Mouse (Mus musculus): ENCODE results near the gene Adgrl2. TPM values are rescaled to one million over a fixed set of nuclear protein-coding genes. Genes with fewer than 3 reads are reported as not detected.

Gene Adgrl2
- total and polyA plus RNA-seq, 3 experiments = not detected

GRCm38 (mm10) chr3:148832001-148832400 lies 158.4 kb downstream of the Adgrl2 start:
- DNase-seq (ENCODE audit: low read depth, low spot score) = no peak
- no peaks in the 10 kb centered on the region for H3K79me2 ChIP-seq (ENCODE audit: control insufficient read depth, insufficient read depth, low read length, poor library complexity)
- H3K9me3 ChIP-seq (replicated peaks; ENCODE audit: insufficient read depth, low read length) = no peaks in the 10 kb centered on the region
- no peak overlapping the region for H3K9ac ChIP-seq (ENCODE audit: control insufficient read depth, low read depth, low read length, poor library complexity, severe bottlenecking)
- no peak overlapping the region for H3K4me3 ChIP-seq (ENCODE audit: control insufficient read depth in 1 of 2, insufficient read depth in 1 of 2, low read depth in 2 of 2, low read length in 2 of 2)
- no peak overlapping the region for H3K27ac ChIP-seq (ENCODE audit: control insufficient read depth, low read depth, low read length)
- H3K27me3 ChIP-seq (ENCODE audit: control insufficient read depth in 1 of 2, insufficient read depth in 2 of 2, low read length in 2 of 2) = no peaks in the 10 kb centered on the region
- no peaks in the 10 kb centered on the region for H3K4me1 ChIP-seq (ENCODE audit: control insufficient read depth in 1 of 2, insufficient read depth in 2 of 2, low read length in 2 of 2)
- H3K36me3 ChIP-seq (ENCODE audit: control insufficient read depth in 1 of 2, insufficient read depth in 2 of 2, low read length in 2 of 2) = no peaks in the 10 kb centered on the region
- TF ChIP-seq TBP (IDR thresholded peaks at IDR 0.05; ENCODE audit: low read depth, low read length) (no peak), POLR2AphosphoS2 (IDR thresholded peaks at IDR 0.05; ENCODE audit: low read length) (no peak), ETS1 (IDR thresholded peaks at IDR 0.05; ENCODE audit: low read depth, low read length) (no peak), MAFK (IDR thresholded peaks at IDR 0.05; ENCODE audit: borderline replicate concordance, low read depth, low read length) (no peak), USF2 (IDR thresholded peaks at IDR 0.05; ENCODE audit: borderline replicate concordance in 1 of 2, insufficient read depth in 1 of 2, low read depth in 1 of 2, low read length in 2 of 2) (no peak), TCF12 (IDR thresholded peaks at IDR 0.05; ENCODE audit: low read depth, low read length) (no peak), MYC (IDR thresholded peaks at IDR 0.05; ENCODE audit: low read depth, low read length) (no peak), CHD2 (IDR thresholded peaks at IDR 0.05; ENCODE audit: low read length) (no peak), RCOR1 (IDR thresholded peaks at IDR 0.05; ENCODE audit: low read depth, low read length) (no peak), SIN3A (IDR thresholded peaks at IDR 0.05; ENCODE audit: low read length) (no peak), TAL1 (IDR thresholded peaks at IDR 0.05; ENCODE audit: low read length) (no peak), NELFE (IDR thresholded peaks at IDR 0.05; ENCODE audit: low read depth, low read length) (no peak), JUND (IDR thresholded peaks at IDR 0.05; ENCODE audit: low read depth, low read length) (no peak), UBTF (IDR thresholded peaks at IDR 0.05; ENCODE audit: borderline replicate concordance, insufficient read depth, low read depth, low read length) (no peak), E2F4 (IDR thresholded peaks at IDR 0.05; ENCODE audit: borderline replicate concordance, low read depth, low read length) (no peak), MEF2A (IDR thresholded peaks at IDR 0.05; ENCODE audit: extremely low read depth, insufficient replicate concordance, low read depth, low read length, poor library complexity, severe bottlenecking) (no peak)

GRCm38 (mm10) chr3:148828519-148828918 lies 161.8 kb downstream of the Adgrl2 start:
- Histone ChIP-seq H3K79me2 (ENCODE audit: control insufficient read depth, insufficient read depth, low read length, poor library complexity) (no peaks in the 10 kb centered on the region), H3K4me3 (ENCODE audit: control insufficient read depth in 1 of 2, insufficient read depth in 1 of 2, low read depth in 2 of 2, low read length in 2 of 2) (no peak overlapping the region), H3K27ac (ENCODE audit: control insufficient read depth, low read depth, low read length) (no peak overlapping the region), H3K36me3 (ENCODE audit: control insufficient read depth in 1 of 2, insufficient read depth in 2 of 2, low read length in 2 of 2) (no peaks in the 10 kb centered on the region), H3K9me3 (replicated peaks; ENCODE audit: insufficient read depth, low read length) (no peaks in the 10 kb centered on the region), H3K9ac (ENCODE audit: control insufficient read depth, low read depth, low read length, poor library complexity, severe bottlenecking) (no peak overlapping the region), H3K4me1 (ENCODE audit: control insufficient read depth in 1 of 2, insufficient read depth in 2 of 2, low read length in 2 of 2) (no peaks in the 10 kb centered on the region), H3K27me3 (ENCODE audit: control insufficient read depth in 1 of 2, insufficient read depth in 2 of 2, low read length in 2 of 2) (no peaks in the 10 kb centered on the region)
- TF ChIP-seq ZKSCAN1 (IDR thresholded peaks at IDR 0.05; ENCODE audit: low read depth, low read length) = no peak
- TF ChIP-seq CHD2 (IDR thresholded peaks at IDR 0.05; ENCODE audit: low read length) = no peak
- TF ChIP-seq USF2 (IDR thresholded peaks at IDR 0.05; ENCODE audit: borderline replicate concordance in 1 of 2, insufficient read depth in 1 of 2, low read depth in 1 of 2, low read length in 2 of 2) = no peak
- TF ChIP-seq POLR2A (IDR thresholded peaks at IDR 0.05; ENCODE audit: control insufficient read depth in 1 of 2, insufficient read depth in 1 of 2, low read depth in 1 of 2, low read length in 2 of 2, poor library complexity in 1 of 2) = no peak
- no peak for TF ChIP-seq SIN3A (IDR thresholded peaks at IDR 0.05; ENCODE audit: low read length)
- TF ChIP-seq GATA1 (IDR thresholded peaks at IDR 0.05; ENCODE audit: low read depth, low read length) = no peak
- no peak for TF ChIP-seq SMC3 (IDR thresholded peaks at IDR 0.05; ENCODE audit: low read depth, low read length)
- no peak for TF ChIP-seq ELF1 (IDR thresholded peaks at IDR 0.05; ENCODE audit: low read depth, low read length)
- TF ChIP-seq CTCF (IDR thresholded peaks at IDR 0.05 in 2 of 3, conservative IDR thresholded peaks at IDR 0.05 in 1 of 3; ENCODE audit: control insufficient read depth in 1 of 3, insufficient read depth in 1 of 3, low read depth in 2 of 3, low read length in 3 of 3, poor library complexity in 1 of 3, severe bottlenecking in 1 of 3) = no peak
- DNase-seq (ENCODE audit: low read depth, low spot score) = no peak

All from MEL (cell line).